Mouse (Mus musculus) forebrain, embryonic 11.5 days (tissue): Measurements from ENCODE around the gene BC049762. TPM values are rescaled to one million over a fixed set of nuclear protein-coding genes. Genes with fewer than 3 reads are reported as not detected.

Source experiments
- ATAC-seq: fragments of 200-750 bp; cut with Nextera tagmentation; replicated peaks from 2 replicates; pipeline ENCODE4 v1.8.0; 2017; ENCODE audit warnings: moderate TSS enrichment; ENCODE audit not compliant: low FRiP score
- DNase-seq: peaks from one replicate; pipeline ENCODE4 v3.0.0-alpha.2; 2017; ENCODE audit warnings: low spot score
- H3K27ac ChIP-seq: fragments of 300-500 bp; sonication (generic); 2 replicates; pipeline ENCODE4 v1.5.1; 2014; ENCODE audit warnings: low read depth, low read length
- H3K27me3 ChIP-seq: fragments of 300-500 bp; sonication (generic); 2 replicates; pipeline ENCODE4 v1.6.1; 2014; ENCODE audit warnings: mild to moderate bottlenecking, low read length, mixed read lengths; ENCODE audit not compliant: control insufficient read depth, insufficient read depth
- H3K36me3 ChIP-seq: fragments of 300-500 bp; sonication (generic); 2 replicates; pipeline ENCODE4 v1.6.1; 2014; ENCODE audit warnings: mild to moderate bottlenecking, low read length, moderate library complexity, mixed read lengths; ENCODE audit not compliant: control insufficient read depth, insufficient read depth
- H3K4me1 ChIP-seq: fragments of 300-500 bp; sonication (generic); replicated peaks from 2 replicates; pipeline ENCODE4 v1.6.1; 2014; ENCODE audit warnings: low read length, mixed read lengths; ENCODE audit not compliant: control insufficient read depth, insufficient read depth
- H3K4me2 ChIP-seq: fragments of 300-500 bp; sonication (generic); 2 replicates; pipeline ENCODE4 v1.6.1; 2014; ENCODE audit warnings: low read depth, mild to moderate bottlenecking, low read length, moderate library complexity, mixed read lengths; ENCODE audit not compliant: severe bottlenecking
- H3K4me3 ChIP-seq: fragments of 300-500 bp; sonication (generic); 2 replicates; pipeline ENCODE4 v1.5.1; 2014; ENCODE audit warnings: low read depth, low read length
- H3K9ac ChIP-seq: fragments of 300-500 bp; sonication (generic); 2 replicates; pipeline ENCODE4 v1.6.1; 2014; ENCODE audit warnings: low read length
- H3K9me3 ChIP-seq: fragments of 300-500 bp; sonication (generic); 2 replicates; pipeline ENCODE4 v1.6.1; 2016; ENCODE audit warnings: low read length, mixed read lengths; ENCODE audit not compliant: control insufficient read depth
- WGBS: fragments of 180-500 bp; shearing (Covaris S2); extraction: QIAGEN DNeasy Blood & Tissue Kit; methylation state at CpG from one replicate; pipeline ENCODE4 v1.1.7; 2014; 5-methylcytosine and 5-hydroxymethylcytosine counted together
- polyA plus RNA-seq: library from polyadenylated mRNA; unstranded; fragments of >200 nt; fragmentation: Nextera tagmentation; extraction: Ambion mirVana; gene quantifications from 2 replicates; pipeline ENCODE4 v1.2.1, GENCODE M21; 2014

The BC049762 gene
- polyA plus RNA-seq, 1 experiment from 2014 or later = 0.35 TPM

GRCm38 (mm10) chr11:51242897-51243296, 19.9 kb downstream of the BC049762 start:
- no peaks in the 10 kb centered on the region for H3K9me3 ChIP-seq
- no peaks in the 10 kb centered on the region for H3K27me3 ChIP-seq
- H3K9ac ChIP-seq = no peak overlapping the region
- WGBS = 83% methylated on average over 2 of the region's 2 CpGs
- no peak overlapping the region for H3K27ac ChIP-seq
- no peak overlapping the region for H3K4me3 ChIP-seq
- ATAC-seq (no peak), DNase-seq (no peak)
- no peaks in the 10 kb centered on the region for H3K36me3 ChIP-seq
- no peaks in the 10 kb centered on the region for H3K4me1 ChIP-seq
- H3K4me2 ChIP-seq = no peak overlapping the region

- Histone ChIP-seq H3K36me3 (no peaks in the 10 kb centered on the region), H3K4me1 (no peaks in the 10 kb centered on the region), H3K27me3 (no peaks in the 10 kb centered on the region), H3K4me2 (no peak overlapping the region), H3K27ac (no peak overlapping the region), H3K9ac (no peak overlapping the region), H3K9me3 (no peaks in the 10 kb centered on the region), H3K4me3 (no peak overlapping the region)
- DNase-seq (no peak), ATAC-seq (no peak)
- WGBS = 93% methylated on average over 9 of the region's 9 CpGs
Measured at GRCm38 (mm10) chr11:51234626-51235025, 28.2 kb downstream of the BC049762 start.

- DNase-seq (no peak), ATAC-seq (no peak)
Measured at GRCm38 (mm10) chr11:51227104-51227503, 35.7 kb downstream of the BC049762 start.

GRCm38 (mm10) chr11:51220308-51220707, 42.5 kb downstream of the BC049762 start, which contains the start of gene Gm12569:
TSS of gene Gm12569 (plus strand) at chr11:51220473.
- Histone ChIP-seq H3K27ac (no peak within 1 kb of the TSS), H3K4me1 (no peaks in the 10 kb centered on the region), H3K4me2 (no peak within 1 kb of the TSS), H3K27me3 (no peaks in the 10 kb centered on the region), H3K9me3 (no peaks in the 10 kb centered on the region), H3K4me3 (no peak within 1 kb of the TSS), H3K9ac (no peak within 1 kb of the TSS), H3K36me3 (no peaks in the 10 kb centered on the region)
- DNase-seq = no peak
- 93% methylated on average over 11 of the region's 11 CpGs for WGBS
- no peak for ATAC-seq

More at GRCm38 (mm10) chr11:51227104-51227503, 35.7 kb downstream of the BC049762 start:
- no peak overlapping the region for H3K4me2 ChIP-seq
- no peak overlapping the region for H3K4me3 ChIP-seq
- 95% methylated on average over 4 of the region's 4 CpGs for WGBS
- H3K4me1 ChIP-seq = no peaks in the 10 kb centered on the region
- no peak overlapping the region for H3K27ac ChIP-seq
- H3K36me3 ChIP-seq = no peaks in the 10 kb centered on the region
- H3K9ac ChIP-seq = no peak overlapping the region
- H3K27me3 ChIP-seq = no peaks in the 10 kb centered on the region
- no peaks in the 10 kb centered on the region for H3K9me3 ChIP-seq

- WGBS = 79% methylated on average over 12 of the region's 12 CpGs
- DNase-seq (no peak), ATAC-seq (no peak)
- no peak overlapping the region for H3K9ac ChIP-seq
- H3K4me3 ChIP-seq = no peak overlapping the region
- H3K36me3 ChIP-seq = no peaks in the 10 kb centered on the region
- H3K27ac ChIP-seq = no peak overlapping the region
- no peaks in the 10 kb centered on the region for H3K4me1 ChIP-seq
- no peaks in the 10 kb centered on the region for H3K9me3 ChIP-seq
- no peak overlapping the region for H3K4me2 ChIP-seq
- no peaks in the 10 kb centered on the region for H3K27me3 ChIP-seq
Measured at GRCm38 (mm10) chr11:51219396-51219980, 43.4 kb downstream of the BC049762 start.

- Histone ChIP-seq H3K36me3 (no peaks in the 10 kb centered on the region), H3K4me2 (no peak overlapping the region), H3K4me3 (no peak overlapping the region), H3K9ac (no peak overlapping the region), H3K4me1 (no peaks in the 10 kb centered on the region), H3K27me3 (no peaks in the 10 kb centered on the region), H3K27ac (no peak overlapping the region), H3K9me3 (no peaks in the 10 kb centered on the region)
- 85% methylated on average over 7 of the region's 7 CpGs for WGBS
- ATAC-seq (no peak), DNase-seq (no peak)
Measured at GRCm38 (mm10) chr11:51214021-51214420, 48.8 kb downstream of the BC049762 start.

GRCm38 (mm10) chr11:51211426-51211825, 51.4 kb downstream of the BC049762 start:
- Histone ChIP-seq H3K27me3 (no peaks in the 10 kb centered on the region), H3K4me3 (no peak overlapping the region), H3K27ac (no peak overlapping the region), H3K9me3 (no peaks in the 10 kb centered on the region), H3K9ac (no peak overlapping the region), H3K4me1 (no peaks in the 10 kb centered on the region), H3K36me3 (no peaks in the 10 kb centered on the region), H3K4me2 (no peak overlapping the region)
- ATAC-seq (no peak), DNase-seq (no peak)
- WGBS = 92% methylated on average over 5 of the region's 5 CpGs

GRCm38 (mm10) chr11:51207758-51208157, 55.1 kb downstream of the BC049762 start:
- no peak overlapping the region for H3K4me3 ChIP-seq
- WGBS = 94% methylated on average over 3 of the region's 3 CpGs
- H3K36me3 ChIP-seq = no peaks in the 10 kb centered on the region
- no peak overlapping the region for H3K9ac ChIP-seq
- no peak overlapping the region for H3K27ac ChIP-seq
- DNase-seq = no peak
- H3K4me2 ChIP-seq = no peak overlapping the region
- ATAC-seq = no peak
- H3K9me3 ChIP-seq = no peaks in the 10 kb centered on the region
- no peaks in the 10 kb centered on the region for H3K4me1 ChIP-seq
- no peaks in the 10 kb centered on the region for H3K27me3 ChIP-seq
